Mouse (Mus musculus): Measurements from ENCODE around the gene Olfr547.
"Not testable (repeated sequence)": the region's sequence is repeated elsewhere in the genome, so short reads cannot be mapped to it uniquely, and the experiment has no call there.

Olfr547 gene

DNA sequence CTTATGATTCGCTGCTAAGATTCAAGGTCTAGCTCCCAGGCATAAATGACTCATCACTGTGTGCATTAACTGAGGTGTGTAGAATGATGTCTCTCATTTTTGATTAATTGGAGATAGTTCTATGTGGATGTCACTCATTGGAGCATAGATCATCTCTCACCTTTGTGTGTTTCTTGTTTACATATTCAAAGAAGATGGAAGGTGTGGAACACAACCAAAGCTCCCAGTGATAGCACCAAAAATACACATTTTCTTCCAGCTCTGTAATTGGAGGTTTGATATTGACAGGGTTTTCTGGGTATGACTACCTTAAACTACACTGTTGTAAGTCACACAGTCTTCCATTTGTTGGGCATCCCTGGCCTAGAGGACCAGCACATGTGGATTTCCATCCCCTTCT lies at the start of gene Olfr547:
Olfr547 (plus strand) TSS at position 301 of the 400 bp plus-strand sequence.
- in situ Hi-C loops (cut with MboI; ENCODE audit: unreplicated experiment in 2 of 2): no loop called here

GRCm38 (mm10) chr7:102484766-102485165 lies 49.8 kb upstream of the Olfr547 start:
- in situ Hi-C loops (cut with MboI; ENCODE audit: unreplicated experiment in 2 of 2): not testable (repeated sequence)

GRCm38 (mm10) chr7:102486105-102486504 lies 48.4 kb upstream of the Olfr547 start:
- in situ Hi-C loops (cut with MboI; ENCODE audit: unreplicated experiment in 2 of 2): no loop called here

DNA sequence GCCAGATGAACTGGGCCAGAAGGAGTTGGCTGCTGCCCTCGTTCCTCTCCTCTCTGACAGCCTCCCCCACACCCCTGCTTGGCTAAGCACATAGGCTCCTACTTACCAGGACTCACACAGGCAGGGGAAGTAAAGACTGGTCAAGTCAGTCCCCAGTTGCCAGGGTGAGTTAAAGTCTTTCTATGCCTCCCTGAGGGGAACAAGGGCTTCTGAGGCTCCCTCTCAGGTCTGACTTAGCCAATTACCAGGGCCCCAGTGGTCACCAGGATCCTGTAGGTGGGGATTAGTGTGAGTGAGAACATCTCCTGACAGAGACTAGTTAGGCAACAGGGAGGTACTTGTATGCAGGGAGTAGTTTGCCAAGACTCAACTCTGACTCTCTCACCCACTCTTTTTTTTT lies 46.4 kb upstream of the Olfr547 start, which contains the start of gene Olfr544:
Olfr544 (minus strand) TSS at position 153 of the 400 bp plus-strand sequence.
- in situ Hi-C loops (cut with MboI; ENCODE audit: unreplicated experiment in 2 of 2): no loop called here

GRCm38 (mm10) chr7:102494416-102494815 lies 40.1 kb upstream of the Olfr547 start:
- in situ Hi-C loops (cut with MboI; ENCODE audit: unreplicated experiment in 2 of 2): not testable (repeated sequence)

GRCm38 (mm10) chr7:102499473-102499872 lies 35.1 kb upstream of the Olfr547 start, which contains the start of gene Olfr545:
TSS of gene Olfr545 (minus strand) at chr7:102499573.
- in situ Hi-C loops (cut with MboI; ENCODE audit: unreplicated experiment in 2 of 2): no loop called here

DNA sequence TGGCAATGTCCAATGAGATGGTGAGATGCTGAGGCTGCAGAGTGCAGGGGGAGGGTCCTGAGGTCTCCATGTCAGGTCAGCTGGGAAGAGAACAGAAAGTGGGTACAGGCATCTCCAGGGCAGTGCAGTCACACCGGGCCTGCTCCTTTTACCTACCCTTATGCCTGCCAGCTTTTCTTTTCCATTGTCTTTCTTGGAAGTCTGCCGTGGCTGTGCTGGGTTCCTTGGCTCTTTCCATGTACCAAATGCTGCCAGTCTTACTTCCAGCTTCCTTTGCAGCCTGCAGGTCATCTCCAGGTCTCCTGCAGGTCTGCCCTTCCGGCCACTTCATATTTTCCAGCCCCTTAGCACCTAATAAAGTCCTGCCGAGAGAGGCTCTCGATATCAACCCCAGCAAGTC lies 32.6 kb upstream of the Olfr547 start:
- in situ Hi-C loops (cut with MboI; ENCODE audit: unreplicated experiment in 2 of 2): loop anchor here (25.0 kb wide), 1 partner anchor 1210 kb away; the partner anchor contains the start of gene Olfr243 (in 2 of the 2)

DNA sequence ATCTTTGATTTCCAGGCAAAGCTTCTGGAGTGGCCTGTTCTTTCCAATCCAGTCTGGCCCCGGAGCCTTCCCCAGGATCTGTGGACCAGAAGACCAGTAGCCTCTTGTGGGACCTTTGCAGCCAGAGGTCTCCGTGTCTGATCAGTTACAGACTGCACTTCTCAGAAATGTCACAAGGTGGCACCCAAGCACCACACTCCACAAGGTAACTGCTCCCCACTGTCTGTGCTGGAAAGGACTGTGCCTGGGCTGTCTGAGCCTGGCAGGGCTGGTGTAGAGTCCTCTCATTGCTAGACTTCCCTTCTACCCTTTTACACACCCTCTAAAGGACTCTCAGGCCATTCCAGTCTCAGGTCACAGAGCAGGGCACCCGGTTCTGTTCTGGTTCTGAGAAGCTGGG lies 27.7 kb upstream of the Olfr547 start:
- in situ Hi-C loops (cut with MboI; ENCODE audit: unreplicated experiment in 2 of 2): loop anchor here (5.0 to 25.0 kb wide), 2 partner anchors 410 to 1205 kb away; partner anchors contain the start of genes Olfr243 (in 2 of the 2) and Olfr571 (in 1 of the 2)

- in situ Hi-C loops (cut with MboI; ENCODE audit: unreplicated experiment in 2 of 2): loop anchor here (5.0 to 25.0 kb wide), 2 partner anchors 409 to 1204 kb away; partner anchors contain the start of genes Olfr243 (in 2 of the 2) and Olfr571 (in 1 of the 2)
Measured at GRCm38 (mm10) chr7:102508066-102508465, 26.5 kb upstream of the Olfr547 start.

- in situ Hi-C loops (cut with MboI; ENCODE audit: unreplicated experiment in 2 of 2): loop anchor here (5.0 to 25.0 kb wide), 2 partner anchors 409 to 1204 kb away; partner anchors contain the start of genes Olfr243 (in 2 of the 2) and Olfr571 (in 1 of the 2)
Measured at GRCm38 (mm10) chr7:102508666-102509065, 25.9 kb upstream of the Olfr547 start.

DNA sequence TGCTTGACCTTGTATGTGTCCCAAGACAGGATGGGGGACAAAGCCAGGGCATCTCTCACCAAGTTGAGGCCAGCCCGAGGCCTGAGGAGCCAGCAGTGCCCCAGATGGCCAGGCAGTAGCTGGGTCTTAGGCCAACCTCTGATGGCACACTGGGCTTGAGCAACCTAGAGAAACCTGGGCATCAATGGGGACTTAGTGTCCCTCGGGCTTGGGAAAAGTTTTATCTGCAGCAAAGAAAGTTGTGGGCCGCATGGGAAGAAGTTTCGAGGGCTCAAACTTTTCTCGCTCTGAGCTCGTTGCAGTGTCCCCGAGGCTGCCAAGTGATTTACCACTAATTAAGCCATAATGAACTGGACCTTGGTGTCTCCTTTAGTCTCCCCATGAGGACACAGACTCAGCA lies 24.8 kb upstream of the Olfr547 start:
- in situ Hi-C loops (cut with MboI; ENCODE audit: unreplicated experiment in 2 of 2): loop anchor here (5.0 to 25.0 kb wide), 7 partner anchors 128 to 1688 kb away; partner anchors contain the start of genes Olfr243 (in 2 of the 2), Olfr554 (in 2 of the 2), Olfr633 (in 2 of the 2) and Olfr557 (in 1 of the 2)

- in situ Hi-C loops (cut with MboI; ENCODE audit: unreplicated experiment in 2 of 2): loop anchor here (5.0 to 25.0 kb wide), 6 partner anchors 125 to 1685 kb away; partner anchors contain the start of genes Olfr243 (in 2 of the 2), Olfr554 (in 2 of the 2), Olfr633 (in 2 of the 2) and Olfr557 (in 1 of the 2)
Measured at GRCm38 (mm10) chr7:102511927-102512326, 22.6 kb upstream of the Olfr547 start.

DNA sequence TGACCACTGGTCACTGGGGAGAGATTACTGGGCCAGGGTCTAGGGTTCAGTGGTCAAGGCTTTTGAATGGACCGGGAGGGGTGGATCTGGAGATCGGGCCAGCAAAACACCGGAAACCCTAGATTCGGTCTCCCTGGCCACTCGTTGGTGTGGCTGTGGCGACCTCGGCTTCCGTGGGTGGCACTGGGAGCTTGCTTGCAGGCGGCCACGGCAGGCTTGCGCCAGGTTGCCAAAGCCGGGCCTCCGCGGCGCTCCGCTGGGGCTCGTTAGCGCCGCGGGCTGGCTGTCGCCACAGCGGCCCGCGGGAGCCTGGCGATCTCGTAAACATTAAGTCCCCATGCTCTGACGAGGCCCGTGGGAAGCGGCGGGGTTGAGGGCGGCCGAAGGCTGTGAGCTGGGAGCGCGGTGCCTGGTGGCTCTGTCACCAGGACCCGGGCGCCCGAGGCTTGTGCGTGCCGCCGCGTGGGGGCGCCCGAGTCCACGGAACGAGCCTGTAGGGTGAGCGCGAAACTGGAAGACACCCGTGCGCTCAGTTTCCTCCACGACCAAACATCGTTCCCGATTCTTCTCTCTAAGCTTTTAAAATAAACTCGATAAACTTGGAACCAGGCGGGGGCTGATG lies 21.6 kb upstream of the Olfr547 start:
- in situ Hi-C loops (cut with MboI; ENCODE audit: unreplicated experiment in 2 of 2): loop anchor here (5.0 to 25.0 kb wide), 6 partner anchors 124 to 1684 kb away; partner anchors contain the start of genes Olfr243 (in 2 of the 2), Olfr554 (in 2 of the 2), Olfr633 (in 2 of the 2) and Olfr557 (in 1 of the 2)

- in situ Hi-C loops (cut with MboI; ENCODE audit: unreplicated experiment in 2 of 2): loop anchor here (5.0 to 25.0 kb wide), 6 partner anchors 123 to 1683 kb away; partner anchors contain the start of genes Olfr243 (in 2 of the 2), Olfr554 (in 2 of the 2), Olfr633 (in 2 of the 2) and Olfr557 (in 1 of the 2)
Measured at GRCm38 (mm10) chr7:102514144-102514543, 20.4 kb upstream of the Olfr547 start.

- in situ Hi-C loops (cut with MboI; ENCODE audit: unreplicated experiment in 2 of 2): loop anchor here (5.0 to 25.0 kb wide), 4 partner anchors 406 to 1668 kb away; partner anchors contain the start of genes Olfr243 (in 2 of the 2), Olfr633 (in 2 of the 2), Olfr572 (in 1 of the 2) and Olfr648 (in 1 of the 2)
Measured at GRCm38 (mm10) chr7:102516261-102517050, 18.1 kb upstream of the Olfr547 start.

GRCm38 (mm10) chr7:102517051-102517335 lies 17.6 kb upstream of the Olfr547 start:
- in situ Hi-C loops (cut with MboI; ENCODE audit: unreplicated experiment in 2 of 2): loop anchor here (5.0 to 25.0 kb wide), 4 partner anchors 405 to 1668 kb away; partner anchors contain the start of genes Olfr243 (in 2 of the 2), Olfr633 (in 2 of the 2), Olfr572 (in 1 of the 2) and Olfr648 (in 1 of the 2)

GRCm38 (mm10) chr7:102529052-102529451 lies 5.5 kb upstream of the Olfr547 start:
- in situ Hi-C loops (cut with MboI; ENCODE audit: unreplicated experiment in 2 of 2): no loop called here

GRCm38 (mm10) chr7:102540596-102540995 lies 6.0 kb downstream of the Olfr547 start, which contains the start of gene Olfr548-ps1:
TSS of gene Olfr548-ps1 (plus strand) at chr7:102540896.
- in situ Hi-C loops (cut with MboI; ENCODE audit: unreplicated experiment in 2 of 2): no loop called here

- in situ Hi-C loops (cut with MboI; ENCODE audit: unreplicated experiment in 2 of 2): no loop called here
Measured at GRCm38 (mm10) chr7:102541251-102541650, 6.7 kb downstream of the Olfr547 start.

- in situ Hi-C loops (cut with MboI; ENCODE audit: unreplicated experiment in 2 of 2): no loop called here
Measured at GRCm38 (mm10) chr7:102549570-102549969, 15.0 kb downstream of the Olfr547 start, which contains the start of gene Olfr549. TSS of gene Olfr549 (plus strand) at chr7:102549870.

All from v-Abl transformed pro-B cells (cell line).